Mouse (Mus musculus) erythroblast, embryonic 14.5 days (primary cell): Measurements from ENCODE around the gene Nptx1.

Source experiments
- GATA1 ChIP-seq: IDR thresholded peaks from 2 replicates; pipeline ENCODE4 v1.6.1; 2012; ENCODE audit warnings: low read length, inconsistent platforms, mixed read lengths
- TAL1 ChIP-seq: IDR thresholded peaks from 3 replicates; pipeline ENCODE4 v1.6.1; 2012; ENCODE audit warnings: low read length, inconsistent platforms, mixed read lengths

- no peak for TF ChIP-seq GATA1
- TF ChIP-seq TAL1, result no peak
Observed at GRCm38 (mm10) chr11:119507772-119508171, 39.8 kb downstream of the Nptx1 start.
